Comparison of ENCODE assay signal across 10 mouse cellular contexts in genomic region chr9:44722575-44722974, GRCm38 (mm10). TPM values are rescaled to one million over a fixed set of nuclear protein-coding genes. Genes with fewer than 3 reads are reported as not detected.
DNase-seq lines count a peak whose midpoint lies in the region; ATAC-seq lines count a peak whose summit lies in the region.
"Had no signal": no experiment of that assay in that cellular context is flagged by ENCODE, and none has a peak within 500 bp of the region (broad histone marks: within the 10 kb centered on the region; RNA-seq: fewer than 3 reads in every experiment).

No protein-coding gene starts in this region.

- H3K4me3 ChIP-seq in heart, embryonic 14.5 days (ENCODE audit: control insufficient read depth in 1 of 2, insufficient read depth in 1 of 2, low read depth in 1 of 2, low read length in 2 of 2), result no peak overlapping the region
- no peak overlapping the region for H3K4me3 ChIP-seq in embryonic facial prominence, embryonic 10.5 days
- H3K4me3 ChIP-seq in hindbrain, embryonic 16.5 days (ENCODE audit: low read length), result no peak overlapping the region

- H3K4me2 ChIP-seq in heart, embryonic 14.5 days (ENCODE audit: low read length), result no peak overlapping the region
- H3K4me2 ChIP-seq in hindbrain, embryonic 16.5 days (ENCODE audit: low read length), result no peak overlapping the region

- peak overlapping the region; percentile 12 to 66; a peak in 2 of 4 replicates for H3K27ac ChIP-seq in heart, embryonic 14.5 days (replicated peaks in 1 of 2; ENCODE audit: control insufficient read depth in 1 of 2, insufficient read depth in 1 of 2, low read depth in 2 of 2, low read length in 2 of 2)
- peak overlapping the region; percentile 78; the same call in 1 of the 2 replicates for H3K27ac ChIP-seq in embryonic facial prominence, embryonic 10.5 days (replicated peaks)
- H3K27ac ChIP-seq in hindbrain, embryonic 16.5 days (ENCODE audit: low read depth, low read length), result peak overlapping the region; percentile 67; the same call in 1 of the 2 replicates

- DNase-seq in heart, postnatal 25 days (ENCODE audit: low spot score), result no peak
- DNase-seq in MN1 (ENCODE audit: low spot score), result peak; percentile 78
- DNase-seq in embryonic facial prominence, embryonic 10.5 days (ENCODE audit: low spot score), result no peak
- DNase-seq in spleen, postnatal 4 days (ENCODE audit: low spot score in 2 of 2), result no peak
- no peak for DNase-seq in spleen, adult 18-20 months
- DNase-seq: lung, postnatal 14 days had no signal

- H3K36me3 ChIP-seq in heart, embryonic 14.5 days (ENCODE audit: control insufficient read depth, insufficient read depth, low read length), result peaks cover 31% of the 10 kb centered on the region; the same call in 1 of the 2 replicates
- H3K36me3 ChIP-seq in embryonic facial prominence, embryonic 10.5 days (replicated peaks), result peaks cover 37% of the 10 kb centered on the region
- H3K36me3 ChIP-seq in hindbrain, embryonic 16.5 days (ENCODE audit: control insufficient read depth, insufficient read depth, low read length), result no peaks in the 10 kb centered on the region

- no peaks in the 10 kb centered on the region for H3K27me3 ChIP-seq in heart, embryonic 14.5 days (ENCODE audit: control insufficient read depth, insufficient read depth, low read length)
- no peaks in the 10 kb centered on the region for H3K27me3 ChIP-seq in embryonic facial prominence, embryonic 10.5 days (replicated peaks; ENCODE audit: low read depth, poor library complexity, severe bottlenecking)
- no peaks in the 10 kb centered on the region for H3K27me3 ChIP-seq in hindbrain, embryonic 16.5 days (replicated peaks; ENCODE audit: control insufficient read depth, insufficient read depth, low read length)

- no peaks in the 10 kb centered on the region for H3K9me3 ChIP-seq in heart, embryonic 14.5 days (ENCODE audit: control insufficient read depth, low read length)
- H3K9me3 ChIP-seq in embryonic facial prominence, embryonic 10.5 days, result no peaks in the 10 kb centered on the region
- no peaks in the 10 kb centered on the region for H3K9me3 ChIP-seq in hindbrain, embryonic 16.5 days (ENCODE audit: control insufficient read depth, low read length)

- 63% methylated on average over 7 of the region's 7 CpGs for WGBS in heart, embryonic 14.5 days
- 77% methylated on average over 7 of the region's 7 CpGs for WGBS in embryonic facial prominence, embryonic 10.5 days
- 37% methylated on average over 7 of the region's 7 CpGs for WGBS in hindbrain, embryonic 16.5 days

- 0 out of 2 replicates have a peak overlapping the region, but pooled peaks have one; percentile 11 for H3K9ac ChIP-seq in heart, embryonic 14.5 days (ENCODE audit: low read length)
- no peak overlapping the region for H3K9ac ChIP-seq in hindbrain, embryonic 16.5 days (ENCODE audit: low read depth, low read length)

- peaks cover 43 to 66% of the 10 kb centered on the region in 2 experiments for H3K4me1 ChIP-seq in heart, embryonic 14.5 days (ENCODE audit: control insufficient read depth in 2 of 2, insufficient read depth in 2 of 2, low read length in 2 of 2)
- H3K4me1 ChIP-seq in embryonic facial prominence, embryonic 10.5 days, result peaks cover 86% of the 10 kb centered on the region
- peaks cover 67% of the 10 kb centered on the region for H3K4me1 ChIP-seq in hindbrain, embryonic 16.5 days (ENCODE audit: control insufficient read depth, insufficient read depth, low read depth, low read length)

- intact Hi-C loops in heart, postnatal 25 days (cut with DNase I), result loop anchor here (5.0 kb wide), 1 partner anchor 45 kb away; the partner anchor contains the start of genes Arcn1 and Ift46

- no peak for ATAC-seq in heart, embryonic 14.5 days (ENCODE audit: insufficient number of reproducible peaks, insufficient read depth, low FRiP score, low read depth)
- no peak for ATAC-seq in hindbrain, embryonic 16.5 days

RNA-seq across cellular contexts. Expression of gene Phldb1, which starts 12.4 kb away (rescaled TPM):
- 23.2 and 25.4 TPM in 2 replicates for polyA plus RNA-seq in heart, embryonic 14.5 days (2014; fragmentation: Nextera tagmentation; extraction: Ambion mirVana)
- 100 to 1,000 TPM; 115 to 121 TPM for total RNA-seq in heart, postnatal 25 days (2021)
- 48.4 and 51.1 TPM in 2 replicates for polyA plus RNA-seq in embryonic facial prominence, embryonic 10.5 days (2016; fragmentation: Nextera tagmentation; extraction: Ambion mirVana)
- polyA plus RNA-seq in hindbrain, embryonic 16.5 days (2015; fragmentation: Nextera tagmentation; extraction: Ambion mirVana), result 37.4 and 44.2 TPM in 2 replicates

RNA-seq across cellular contexts. Expression of gene Arcn1, which starts 45.1 kb away (rescaled TPM):
- polyA plus RNA-seq in heart, embryonic 14.5 days (2014; fragmentation: Nextera tagmentation; extraction: Ambion mirVana), result 126 and 131 TPM in 2 replicates
- total RNA-seq in heart, postnatal 25 days (2021), result 10 to 100 TPM; 85.4 to 85.5 TPM
- 169 and 171 TPM in 2 replicates for polyA plus RNA-seq in embryonic facial prominence, embryonic 10.5 days (2016; fragmentation: Nextera tagmentation; extraction: Ambion mirVana)
- 130 and 145 TPM in 2 replicates for polyA plus RNA-seq in hindbrain, embryonic 16.5 days (2015; fragmentation: Nextera tagmentation; extraction: Ambion mirVana)

RNA-seq across cellular contexts. Expression of gene Ift46, which starts 45.1 kb away (rescaled TPM):
- polyA plus RNA-seq in heart, embryonic 14.5 days (2014; fragmentation: Nextera tagmentation; extraction: Ambion mirVana), result 67.7 and 73.8 TPM in 2 replicates
- total RNA-seq in heart, postnatal 25 days (2021), result 10 to 100 TPM; 32.0 to 39.5 TPM
- polyA plus RNA-seq in embryonic facial prominence, embryonic 10.5 days (2016; fragmentation: Nextera tagmentation; extraction: Ambion mirVana), result 133 and 139 TPM in 2 replicates
- 152 and 160 TPM in 2 replicates for polyA plus RNA-seq in hindbrain, embryonic 16.5 days (2015; fragmentation: Nextera tagmentation; extraction: Ambion mirVana)

RNA-seq across cellular contexts. Expression of gene Treh, which starts 49.5 kb away (rescaled TPM):
- not detected in 2 replicates for polyA plus RNA-seq in heart, embryonic 14.5 days (2014; fragmentation: Nextera tagmentation; extraction: Ambion mirVana)
- total RNA-seq in heart, postnatal 25 days (2021), result not detected
- not detected in 2 replicates for polyA plus RNA-seq in embryonic facial prominence, embryonic 10.5 days (2016; fragmentation: Nextera tagmentation; extraction: Ambion mirVana)
- polyA plus RNA-seq in hindbrain, embryonic 16.5 days (2015; fragmentation: Nextera tagmentation; extraction: Ambion mirVana), result not detected in 2 replicates
- total RNA-seq: layer of hippocampus, postnatal 14 days; MEL had no signal
